Mouse (Mus musculus) thymus, postnatal 4 days (tissue): ENCODE results near the gene Col26a1.
"Not testable (repeated sequence)": the region's sequence is repeated elsewhere in the genome, so short reads cannot be mapped to it uniquely, and the experiment has no call there.

ENCODE experiments used
- DNase-seq: peaks from one replicate; pipeline ENCODE4 v3.0.0; 2021

Col26a1 gene

DNA sequence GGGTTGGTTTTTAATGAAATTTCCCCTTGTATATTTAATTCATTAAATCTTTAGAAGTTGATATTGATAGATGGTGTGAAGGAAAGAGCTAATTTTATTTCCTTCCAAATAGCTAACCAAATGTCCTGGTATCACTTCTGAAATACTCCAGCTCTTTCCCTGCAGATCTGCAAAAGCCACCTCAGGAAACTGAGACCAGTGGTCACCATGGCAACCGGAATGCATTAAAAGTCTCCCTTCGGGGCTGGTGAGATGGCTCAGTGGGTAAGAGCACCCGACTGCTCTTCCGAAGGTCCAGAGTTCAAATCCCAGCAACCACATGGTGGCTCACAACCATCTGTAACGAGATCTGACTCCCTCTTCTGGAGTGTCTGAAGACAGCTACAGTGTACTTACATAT, 156.7 kb downstream of the Col26a1 start:
- not testable (repeated sequence) for DNase-seq

DNA sequence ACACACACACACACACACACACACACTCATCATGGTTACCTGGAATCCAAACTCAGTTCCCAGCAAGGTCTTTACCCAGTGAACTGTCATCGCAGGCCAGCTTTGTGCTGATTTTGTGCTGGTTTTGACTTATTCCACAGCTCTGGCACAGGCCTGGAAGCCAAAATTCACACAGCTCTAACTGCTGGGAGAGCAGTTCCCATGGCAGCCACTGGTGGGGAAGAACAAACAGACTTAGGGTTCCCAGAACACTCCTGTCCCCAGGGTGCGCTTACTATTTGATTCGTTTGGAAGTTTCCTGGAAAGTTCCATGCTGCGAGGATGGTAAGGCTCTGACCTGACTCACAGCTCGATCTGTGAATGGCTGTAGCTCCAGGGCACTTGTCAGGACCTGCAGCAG, 161.4 kb downstream of the Col26a1 start:
- no peak for DNase-seq

DNA sequence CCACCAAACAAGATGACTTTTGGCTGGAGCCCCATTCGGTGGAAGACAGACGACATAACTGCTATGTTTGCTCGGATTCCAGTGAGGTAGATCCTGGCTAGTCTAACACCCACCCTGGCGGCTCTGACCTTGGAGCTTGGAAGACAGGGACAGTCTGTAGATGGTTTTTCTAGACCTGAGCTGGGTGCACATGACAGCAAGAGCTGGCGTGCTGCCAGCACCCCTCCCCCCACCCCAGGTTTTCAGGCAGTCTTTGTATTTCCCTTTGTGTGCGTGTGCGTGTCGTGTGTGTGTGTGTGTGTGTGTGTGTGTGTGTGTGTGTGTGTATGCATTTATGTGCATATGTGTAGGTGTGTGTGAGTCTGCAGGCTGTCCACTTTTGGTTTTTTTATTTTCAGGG, 164.4 kb downstream of the Col26a1 start:
- no peak for DNase-seq

DNA sequence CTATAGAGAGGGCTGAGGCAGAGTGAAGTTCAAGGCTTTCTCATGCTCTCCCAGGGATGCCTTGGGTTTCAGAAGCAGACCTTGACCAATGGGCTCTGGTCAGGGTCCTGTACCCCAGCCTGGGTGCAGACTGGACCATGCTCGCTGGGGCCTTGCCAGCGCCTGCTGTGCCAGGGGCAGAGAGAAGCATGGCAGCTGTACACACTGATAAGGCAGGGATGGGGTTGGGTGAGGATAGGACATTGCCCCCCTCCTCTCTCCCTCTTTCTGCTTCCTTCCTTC, 165.5 kb downstream of the Col26a1 start:
- no peak for DNase-seq

DNA sequence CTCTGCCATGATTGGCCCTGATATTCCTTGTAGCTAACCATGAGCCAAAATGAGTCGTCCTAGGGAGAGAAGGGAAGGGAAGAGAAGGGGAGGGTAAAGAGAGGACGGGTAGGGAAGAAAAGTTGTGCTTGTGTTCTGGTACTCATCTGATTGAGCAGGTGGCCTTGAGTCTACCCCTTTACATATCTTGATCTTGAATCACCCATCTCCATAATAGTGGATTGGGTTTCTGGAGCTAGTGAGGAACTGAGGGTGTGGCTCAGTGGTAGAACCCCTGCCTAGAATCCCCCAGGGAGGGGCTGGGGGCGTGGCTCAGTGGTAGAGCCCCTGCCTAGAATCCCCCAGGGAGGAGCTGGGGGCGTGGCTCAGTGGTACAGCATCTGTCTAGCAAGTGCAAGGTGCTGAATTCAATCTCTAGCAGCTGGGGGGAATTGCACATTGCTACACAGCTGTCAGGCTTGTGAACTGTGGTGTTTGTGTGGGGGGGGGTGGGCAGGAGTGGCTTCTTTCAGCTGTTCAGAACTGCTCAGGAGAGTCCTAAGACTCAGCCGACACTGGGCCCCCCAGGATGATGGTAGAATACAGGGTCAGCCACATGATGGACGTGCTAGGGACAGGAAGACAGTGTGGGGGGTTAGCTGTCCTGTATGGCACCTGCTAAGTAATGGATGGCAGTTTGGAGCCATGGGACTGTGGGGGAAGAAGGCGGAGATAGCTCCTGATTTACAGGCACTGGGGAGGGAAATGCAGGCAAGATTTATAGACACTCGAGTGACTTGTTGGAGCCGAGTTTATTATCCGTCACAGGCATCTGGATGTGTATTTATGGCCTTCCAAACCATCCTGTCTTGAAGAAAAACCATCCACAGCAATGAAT, 166.1 kb downstream of the Col26a1 start:
- no peak for DNase-seq

DNA sequence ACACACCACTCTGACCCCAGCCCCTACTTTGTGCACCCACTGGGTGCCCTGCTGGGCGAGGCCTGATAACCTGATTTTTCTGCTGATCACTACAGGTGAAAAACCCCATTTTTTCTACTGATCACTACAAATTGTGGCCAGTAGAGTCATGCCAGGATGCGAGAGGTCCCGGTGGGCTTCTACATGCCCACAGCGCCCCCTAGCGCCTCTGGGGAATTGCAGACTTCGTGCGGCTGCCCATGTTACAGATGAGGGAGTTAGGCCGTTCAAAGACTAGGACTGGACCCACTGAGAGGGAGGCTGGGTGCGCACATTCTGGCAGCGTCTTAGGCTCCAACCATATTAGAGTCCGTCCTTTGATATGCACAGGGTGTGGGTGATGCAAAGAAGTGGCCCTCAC, 168.1 kb downstream of the Col26a1 start:
- peak; percentile 92 for DNase-seq

DNA sequence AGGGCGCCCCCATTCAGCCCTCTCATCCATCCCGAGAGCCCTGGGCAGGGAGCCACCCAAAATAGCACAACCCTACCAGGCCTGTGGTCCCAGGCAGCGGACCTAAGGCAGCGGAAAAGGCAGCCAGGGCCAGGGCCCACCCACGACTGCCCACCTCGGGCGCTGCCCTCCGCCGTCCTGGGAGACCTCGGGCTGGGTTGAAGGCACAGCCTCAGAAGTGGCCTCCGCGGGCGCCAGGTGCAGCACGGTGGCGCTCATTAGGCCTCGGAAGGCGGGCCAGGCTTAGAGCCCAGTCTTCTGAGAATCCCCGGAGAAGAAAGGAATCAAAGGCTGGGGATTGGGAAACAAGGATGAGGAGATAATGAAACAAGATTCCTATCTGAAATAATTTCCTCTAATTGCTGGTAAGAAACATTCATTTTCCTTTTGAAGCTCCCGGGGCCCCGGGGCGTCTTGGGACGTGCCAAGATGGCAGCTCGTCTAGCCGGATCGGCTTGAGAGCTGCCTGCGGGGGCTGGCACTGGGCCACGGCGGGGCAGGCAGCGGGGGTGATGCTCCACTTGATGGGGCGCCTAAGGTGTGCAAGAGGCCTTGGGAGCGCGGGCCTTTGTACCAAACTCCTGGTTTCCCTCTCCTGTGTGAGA, 168.7 kb downstream of the Col26a1 start:
- no peak for DNase-seq

DNA sequence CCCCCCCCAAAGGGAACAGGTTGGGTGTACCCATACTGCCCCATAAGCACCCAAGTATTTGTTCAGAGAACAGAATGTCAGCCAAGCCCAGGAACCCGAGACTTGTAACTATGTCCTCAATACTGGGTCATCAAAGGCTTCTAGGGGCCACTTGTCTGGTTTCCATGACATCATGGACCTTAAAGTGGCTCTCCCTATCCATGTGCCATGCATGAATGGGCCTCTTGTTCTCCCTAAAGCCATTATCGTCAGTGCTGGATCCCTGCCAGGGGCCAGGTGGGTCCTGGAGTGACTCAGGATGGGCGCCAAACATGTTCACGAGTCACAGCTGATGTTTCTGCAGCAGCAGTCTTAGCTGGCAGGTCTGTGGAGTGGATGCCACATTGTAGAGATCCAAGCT, 172.3 kb downstream of the Col26a1 start:
- no peak for DNase-seq

DNA sequence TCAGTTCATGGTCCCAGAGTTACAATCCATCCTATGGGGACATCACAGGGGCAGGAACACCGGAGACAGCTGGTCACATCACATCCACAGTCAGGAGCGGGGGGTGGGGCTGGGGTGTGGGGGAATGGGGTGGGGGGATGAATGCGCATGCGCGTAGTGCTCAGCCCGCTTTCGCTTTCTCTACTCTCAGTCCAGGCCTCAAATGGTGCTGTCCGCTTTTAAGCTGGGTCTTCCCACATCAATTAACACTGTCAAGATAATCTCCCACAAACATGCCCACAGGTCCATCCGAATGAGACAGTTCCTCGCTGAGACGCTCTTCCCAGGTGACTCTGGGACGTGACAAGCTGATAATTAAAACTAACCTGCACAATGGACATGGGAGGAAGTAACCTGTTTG, 174.9 kb downstream of the Col26a1 start:
- no peak for DNase-seq

DNA sequence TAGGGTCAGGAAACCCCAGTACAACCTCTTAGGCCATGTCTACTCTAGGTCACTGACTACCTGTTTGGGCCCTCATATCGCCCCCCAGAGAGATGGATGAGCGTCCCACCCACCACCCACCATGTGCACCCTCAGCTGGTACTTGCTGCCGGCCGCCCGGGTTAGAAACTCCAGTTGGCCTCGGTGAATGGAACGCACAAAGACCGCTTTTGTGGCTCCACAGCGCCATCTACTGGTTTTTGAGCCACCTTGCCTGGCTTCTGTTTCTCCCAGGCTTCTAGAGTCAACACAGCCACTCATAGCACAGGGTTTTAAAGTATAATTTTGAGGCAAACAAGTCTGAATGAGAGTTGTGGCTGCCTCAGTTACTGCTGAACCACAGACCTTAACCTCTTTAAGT, 176.2 kb downstream of the Col26a1 start:
- DNase-seq = peak; percentile 89

DNA sequence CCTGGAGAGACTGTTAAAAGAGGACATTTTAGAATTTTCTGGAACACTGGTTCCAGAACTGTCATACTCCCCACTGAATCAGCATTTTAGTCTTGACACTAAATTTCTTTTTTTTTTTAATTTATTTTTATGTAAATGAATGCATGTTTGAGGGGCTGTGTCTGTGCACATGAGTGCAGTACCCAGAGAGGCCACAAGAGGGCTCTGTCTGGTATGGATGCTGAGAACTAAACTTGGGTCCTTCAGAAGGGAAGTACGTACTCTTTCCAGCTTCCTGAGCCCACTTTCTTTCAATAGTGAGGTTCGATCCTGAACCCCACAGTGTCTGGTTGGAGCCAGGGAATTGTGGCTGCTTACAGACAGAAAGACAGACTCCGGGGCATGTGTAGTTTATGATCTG, 177.5 kb downstream of the Col26a1 start:
- DNase-seq = peak; percentile 75

DNA sequence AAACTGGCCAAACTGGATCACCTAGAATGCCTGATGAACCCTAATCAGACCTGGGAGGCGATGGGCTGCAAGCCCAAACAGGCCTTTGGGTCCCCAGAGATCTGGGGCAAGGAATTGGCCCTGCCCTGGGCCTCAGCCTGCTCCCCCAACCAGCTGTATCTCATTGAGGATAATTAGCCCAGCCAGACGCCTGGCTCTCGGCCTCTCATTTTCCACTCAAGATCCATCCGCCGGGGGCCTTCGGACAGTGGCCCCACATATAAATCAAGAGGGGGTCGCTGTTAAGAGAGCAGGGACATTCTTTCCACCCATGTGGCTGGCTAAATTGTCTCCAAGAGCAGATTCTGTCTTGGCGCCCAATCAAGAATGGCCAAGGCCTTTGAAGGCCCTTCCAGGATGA, 178.9 kb downstream of the Col26a1 start:
- DNase-seq = no peak

DNA sequence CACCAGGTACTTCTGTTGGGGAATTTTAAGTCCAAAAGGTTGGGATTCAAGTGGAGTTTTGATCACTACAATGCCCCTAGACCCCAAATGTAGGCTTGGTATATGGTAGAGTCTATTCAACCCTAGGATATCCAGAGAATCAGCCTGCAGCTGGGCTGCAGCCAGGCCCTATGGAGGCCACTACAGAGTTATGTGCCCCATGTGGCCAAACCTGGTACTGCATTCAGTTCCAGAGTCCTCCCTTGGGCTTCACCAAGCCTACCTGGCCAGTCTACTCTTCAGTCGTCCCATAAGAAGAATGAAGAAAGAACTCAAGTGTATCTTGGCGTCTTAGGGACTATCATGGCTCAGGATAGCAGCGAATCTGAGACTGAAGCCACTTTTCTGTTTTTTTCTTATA, 179.3 kb downstream of the Col26a1 start:
- peak; percentile 94 for DNase-seq

DNA sequence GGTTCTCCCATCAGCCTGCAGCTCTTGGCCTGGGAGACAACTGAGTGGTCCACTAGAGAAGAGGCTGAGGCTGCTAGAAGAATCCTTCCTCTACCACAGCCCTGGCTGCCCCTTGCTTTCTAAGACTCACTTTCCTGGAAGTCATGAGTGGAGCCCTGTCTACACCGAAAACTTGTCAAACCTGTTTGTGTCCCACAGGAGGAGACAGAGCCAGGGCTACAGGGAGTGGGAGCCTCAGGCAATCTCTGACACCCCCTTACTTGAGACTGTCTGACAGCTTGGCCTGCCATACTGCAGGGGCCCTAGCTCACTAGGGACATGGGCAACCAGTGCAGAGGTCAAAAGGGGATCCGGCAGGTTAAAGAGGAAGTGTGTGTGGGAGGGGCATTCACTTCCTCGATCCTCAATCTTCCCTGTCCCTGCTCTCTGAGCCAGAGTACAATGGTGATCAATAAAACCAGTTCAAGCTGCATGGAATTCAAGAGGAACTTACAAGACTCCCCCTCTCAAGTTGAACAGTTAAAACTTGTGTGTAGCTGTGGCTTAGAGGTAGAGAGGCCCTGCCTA, 180.8 kb downstream of the Col26a1 start:
- no peak for DNase-seq

DNA sequence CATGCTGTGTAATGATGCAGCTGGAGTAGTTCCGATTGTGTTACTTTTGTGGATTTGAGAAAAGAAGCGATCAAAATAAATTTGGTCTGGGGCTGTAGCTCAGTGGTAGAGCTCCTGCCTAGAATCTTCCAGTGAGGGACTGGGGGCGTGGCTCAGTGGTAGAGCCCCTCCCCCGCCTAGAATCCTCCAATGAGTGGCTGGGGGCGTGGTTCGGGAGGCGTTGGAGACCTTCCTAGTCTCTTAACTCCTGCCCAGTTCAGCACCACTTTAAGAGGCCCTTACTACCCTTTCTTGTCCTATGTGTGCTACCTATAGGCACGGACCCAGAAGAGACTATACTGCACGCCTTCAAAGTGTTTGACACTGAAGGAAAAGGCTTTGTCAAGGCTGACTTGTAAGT, 185.4 kb downstream of the Col26a1 start:
- DNase-seq = no peak

DNA sequence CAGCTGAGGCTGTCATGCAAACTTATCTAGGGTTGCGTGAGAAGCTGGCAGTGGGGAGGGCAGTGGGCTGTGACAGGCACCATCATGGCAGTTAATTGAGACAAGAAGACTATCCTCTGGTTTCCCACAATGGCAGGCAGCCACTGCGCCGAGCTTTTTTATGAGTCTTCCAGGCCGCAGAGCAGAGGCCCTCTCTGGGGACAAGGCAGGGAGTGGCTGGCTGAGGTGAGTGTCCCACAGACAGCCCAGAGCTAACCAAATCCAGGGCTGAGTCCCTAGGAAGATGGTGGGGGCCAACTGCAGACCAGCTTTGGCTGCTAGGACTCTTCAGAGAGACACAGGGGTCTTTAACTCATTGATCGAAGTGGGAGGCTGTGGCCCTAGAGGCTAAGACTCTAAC, 186.5 kb downstream of the Col26a1 start:
- DNase-seq = no peak

DNA sequence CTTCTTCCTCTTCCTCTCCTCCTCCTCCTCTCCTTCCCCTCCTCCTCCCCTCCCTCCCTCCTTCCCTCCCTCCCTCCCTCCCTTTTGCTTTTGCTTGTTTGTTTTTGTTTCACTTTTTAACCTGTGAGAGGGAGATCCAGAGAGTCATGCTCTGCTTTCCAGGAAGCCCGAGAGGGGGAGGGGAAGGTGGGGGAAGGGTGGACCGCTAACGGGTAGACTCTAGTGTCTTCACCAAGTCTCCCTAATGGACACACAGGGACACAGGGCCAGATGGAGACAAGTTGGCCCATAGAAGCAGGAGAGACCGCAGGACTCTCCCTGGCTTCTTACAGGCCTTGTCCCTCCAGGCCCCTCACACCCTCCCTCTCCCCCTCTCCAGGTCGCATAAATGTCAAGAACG, 188.0 kb downstream of the Col26a1 start:
- peak; percentile 49 for DNase-seq

DNA sequence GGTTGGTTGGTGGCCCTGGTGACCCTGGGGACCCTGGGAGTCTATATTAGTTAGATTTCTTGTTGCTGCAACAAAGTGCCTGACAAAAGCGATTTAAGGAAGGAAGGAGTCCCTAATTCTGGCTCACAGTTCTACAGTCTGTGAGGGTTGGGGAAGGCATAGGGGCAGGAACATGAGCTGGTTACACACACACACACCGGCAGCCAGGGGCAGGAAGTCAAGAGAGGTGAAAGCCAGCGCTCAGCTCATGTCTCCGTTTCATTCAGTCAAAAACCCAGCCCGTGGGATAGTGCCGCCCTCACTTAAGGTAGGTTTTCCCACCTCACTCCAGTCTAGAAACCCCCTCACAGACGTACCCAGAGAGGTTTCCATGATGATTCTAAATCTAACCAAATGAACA, 189.6 kb downstream of the Col26a1 start:
- peak; percentile 65 for DNase-seq

DNA sequence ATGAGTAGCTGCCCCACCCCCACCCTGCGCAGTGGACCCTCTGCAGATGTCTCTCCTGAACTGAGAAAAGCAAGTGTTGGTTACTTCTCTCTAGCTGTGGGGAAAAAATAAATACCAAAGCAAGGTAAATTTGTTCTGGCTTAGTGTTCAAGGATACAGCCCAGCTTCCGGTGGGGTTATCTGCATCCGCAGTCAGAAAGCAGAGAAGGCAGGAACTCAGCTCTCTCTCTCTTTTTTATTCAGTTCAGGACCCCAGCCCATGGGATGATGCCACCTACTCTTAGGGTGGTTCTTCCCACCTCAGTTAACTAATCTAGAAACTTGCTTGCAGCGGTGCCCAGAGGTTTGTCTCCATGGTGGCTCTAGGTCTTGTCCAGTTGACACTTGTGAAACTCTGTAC, 190.2 kb downstream of the Col26a1 start, which contains the start of gene Myl10:
Myl10 (plus strand) TSS at position 363 of the 400 bp plus-strand sequence.
- DNase-seq = no peak
